Mouse (Mus musculus): Measurements from ENCODE around the gene Cst6. TPM values are rescaled to one million over a fixed set of nuclear protein-coding genes. Genes with fewer than 3 reads are reported as not detected.

The Cst6 gene
- polyA plus RNA-seq, 1 experiment from 2014 or later: 33.1 TPM

DNA sequence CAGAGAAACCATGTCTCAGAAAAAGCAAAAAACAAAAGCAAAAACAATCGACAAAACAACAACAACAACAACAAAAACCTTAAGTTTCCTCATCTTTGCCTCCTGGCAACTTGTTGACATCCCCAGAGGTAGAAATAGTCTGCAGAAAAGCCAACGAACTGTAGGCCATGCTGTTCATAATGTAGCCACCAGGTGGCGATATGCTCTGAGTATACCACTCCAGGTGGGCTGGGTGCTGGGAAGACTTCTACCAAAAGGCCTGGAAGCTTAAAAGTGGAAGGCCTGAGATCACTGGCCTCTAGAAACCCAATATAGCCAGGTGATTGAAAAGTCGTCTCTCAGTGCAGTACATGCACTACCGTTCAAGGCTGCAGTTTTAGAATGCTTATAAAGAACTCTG lies 11.4 kb downstream of the Cst6 start:
- ATAC-seq: 0 out of 2 replicates have a peak, but pooled peaks have one; percentile 28
- 17% methylated on average over 5 of the region's 5 CpGs for WGBS
- H3K27ac ChIP-seq (ENCODE audit: low read length): no peak overlapping the region

DNA sequence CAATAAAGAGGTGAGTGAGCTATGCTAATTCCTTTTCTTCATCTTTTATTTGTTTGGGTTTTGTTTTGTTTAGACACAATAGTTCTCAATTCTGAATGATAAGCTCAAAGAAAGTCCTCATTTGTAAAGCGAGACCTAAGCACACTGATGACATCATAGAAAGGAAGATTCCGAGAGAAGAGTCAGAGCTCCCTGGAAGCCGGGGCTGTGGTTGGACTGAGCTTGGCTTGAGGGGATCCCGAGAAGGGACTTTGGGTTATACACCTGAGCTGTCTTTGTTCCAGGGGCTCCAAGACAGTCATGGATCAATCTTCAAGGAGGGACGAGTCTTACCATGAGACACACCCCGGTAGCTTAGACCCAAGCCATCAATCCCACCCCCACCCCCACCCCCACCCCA lies 13.9 kb downstream of the Cst6 start, which contains the start of gene Catsper1:
Gene Catsper1 (plus strand): TSS at position 301 of the 400 bp plus-strand sequence.
- Histone ChIP-seq H3K4me1 (ENCODE audit: control insufficient read depth, insufficient read depth, low read length) (no peaks in the 10 kb centered on the region), H3K9ac (ENCODE audit: low read depth, low read length) (no peak within 1 kb of the TSS), H3K36me3 (ENCODE audit: control insufficient read depth, insufficient read depth, low read length) (no peaks in the 10 kb centered on the region), H3K27ac (ENCODE audit: low read length) (no peak within 1 kb of the TSS), H3K4me2 (ENCODE audit: low read depth, low read length) (no peak within 1 kb of the TSS), H3K9me3 (ENCODE audit: control insufficient read depth, low read length) (no peaks in the 10 kb centered on the region), H3K27me3 (replicated peaks; ENCODE audit: control insufficient read depth, insufficient read depth, low read length) (no peaks in the 10 kb centered on the region), H3K4me3 (ENCODE audit: low read length) (no peak within 1 kb of the TSS)
- ATAC-seq: no peak
- 85% methylated on average over 6 of the region's 6 CpGs for WGBS

More for the DNA sequence above, 11.4 kb downstream of the Cst6 start:
- Histone ChIP-seq H3K9ac (ENCODE audit: low read depth, low read length) (no peak overlapping the region), H3K4me3 (ENCODE audit: low read length) (no peak overlapping the region), H3K4me1 (ENCODE audit: control insufficient read depth, insufficient read depth, low read length) (no peaks in the 10 kb centered on the region), H3K4me2 (ENCODE audit: low read depth, low read length) (no peak overlapping the region), H3K9me3 (ENCODE audit: control insufficient read depth, low read length) (no peaks in the 10 kb centered on the region), H3K27me3 (replicated peaks; ENCODE audit: control insufficient read depth, insufficient read depth, low read length) (no peaks in the 10 kb centered on the region), H3K36me3 (ENCODE audit: control insufficient read depth, insufficient read depth, low read length) (no peaks in the 10 kb centered on the region)

DNA sequence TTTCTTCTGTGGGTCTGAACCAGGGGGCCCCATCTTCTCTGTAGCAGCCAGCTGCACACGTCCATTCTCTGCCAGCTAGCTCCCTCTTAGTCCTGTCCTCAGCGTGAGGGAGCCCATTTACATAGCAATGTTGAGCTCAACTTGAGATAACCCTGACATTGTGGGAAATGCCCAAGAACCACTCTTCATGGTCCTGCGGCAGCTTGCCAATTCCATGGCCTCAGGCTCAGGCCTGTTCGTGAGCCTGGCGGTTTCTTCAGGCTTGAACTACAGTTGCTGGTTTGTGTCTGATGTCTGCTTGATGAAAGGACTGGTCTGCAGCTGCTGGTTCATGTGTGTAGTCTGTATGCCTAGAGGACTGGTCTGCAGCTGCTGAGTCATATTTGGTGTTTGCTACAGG lies 14.6 kb downstream of the Cst6 start:
- no peak overlapping the region for H3K4me3 ChIP-seq (ENCODE audit: low read length)
- H3K36me3 ChIP-seq (ENCODE audit: control insufficient read depth, insufficient read depth, low read length): no peaks in the 10 kb centered on the region
- H3K4me1 ChIP-seq (ENCODE audit: control insufficient read depth, insufficient read depth, low read length): no peaks in the 10 kb centered on the region
- H3K9me3 ChIP-seq (ENCODE audit: control insufficient read depth, low read length): no peaks in the 10 kb centered on the region
- H3K4me2 ChIP-seq (ENCODE audit: low read depth, low read length): no peak overlapping the region
- H3K9ac ChIP-seq (ENCODE audit: low read depth, low read length): no peak overlapping the region
- no peaks in the 10 kb centered on the region for H3K27me3 ChIP-seq (replicated peaks; ENCODE audit: control insufficient read depth, insufficient read depth, low read length)
- H3K27ac ChIP-seq (ENCODE audit: low read length): no peak overlapping the region
- ATAC-seq: no peak
- 68% methylated on average over 5 of the region's 5 CpGs for WGBS

DNA sequence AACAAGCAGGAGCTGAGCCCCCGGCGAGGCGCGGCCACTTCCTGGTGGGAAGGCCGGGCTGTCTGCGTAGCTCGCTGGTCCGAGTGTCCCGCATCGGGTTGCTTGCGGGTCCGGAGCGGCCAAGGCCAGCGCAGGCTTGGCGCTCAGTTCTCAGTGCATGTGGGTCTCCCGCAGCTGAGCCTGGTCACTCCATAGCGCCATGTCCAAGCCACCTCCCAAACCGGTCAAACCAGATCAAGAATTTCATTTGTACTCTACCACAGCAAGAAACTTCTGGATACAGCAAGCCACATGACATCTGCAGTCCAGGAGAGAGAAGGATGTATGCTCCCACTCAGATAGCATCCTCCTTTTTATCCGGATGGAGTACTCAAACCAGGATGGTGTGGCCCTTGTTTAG lies 21.4 kb downstream of the Cst6 start:
- WGBS: 54% methylated on average over 19 of the region's 19 CpGs
- H3K4me3 ChIP-seq (ENCODE audit: low read length): no peak overlapping the region

DNA sequence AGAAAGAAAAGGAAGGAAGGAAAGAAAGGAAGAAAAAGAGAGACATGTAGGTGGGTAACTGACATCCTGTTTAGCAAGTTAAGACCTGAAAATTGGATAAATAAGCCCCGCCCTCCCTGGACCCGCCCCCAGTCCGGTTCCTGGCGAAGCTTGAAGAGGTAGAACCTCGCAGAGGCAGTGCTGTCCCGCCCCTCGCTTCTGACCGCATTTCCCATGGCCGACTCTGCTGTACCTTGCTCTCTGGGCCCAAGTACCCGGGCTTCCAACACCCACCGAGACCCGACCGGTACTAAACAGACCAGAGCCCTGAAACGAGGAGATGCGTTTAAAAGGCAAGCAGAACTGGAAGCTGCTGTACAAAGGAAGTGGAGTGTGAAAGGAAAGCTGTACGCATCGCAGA lies 25.6 kb downstream of the Cst6 start:
- Histone ChIP-seq H3K9ac (ENCODE audit: low read depth, low read length) (no peak overlapping the region), H3K27ac (ENCODE audit: low read length) (no peak overlapping the region), H3K4me1 (ENCODE audit: control insufficient read depth, insufficient read depth, low read length) (no peaks in the 10 kb centered on the region), H3K9me3 (ENCODE audit: control insufficient read depth, low read length) (no peaks in the 10 kb centered on the region), H3K4me2 (ENCODE audit: low read depth, low read length) (no peak overlapping the region), H3K4me3 (ENCODE audit: low read length) (no peak overlapping the region), H3K27me3 (replicated peaks; ENCODE audit: control insufficient read depth, insufficient read depth, low read length) (no peaks in the 10 kb centered on the region), H3K36me3 (ENCODE audit: control insufficient read depth, insufficient read depth, low read length) (no peaks in the 10 kb centered on the region)
- WGBS: 52% methylated on average over 17 of the region's 17 CpGs
- no peak for ATAC-seq

More for the DNA sequence above, 21.4 kb downstream of the Cst6 start:
- H3K4me1 ChIP-seq (ENCODE audit: control insufficient read depth, insufficient read depth, low read length): no peaks in the 10 kb centered on the region
- H3K27me3 ChIP-seq (replicated peaks; ENCODE audit: control insufficient read depth, insufficient read depth, low read length): no peaks in the 10 kb centered on the region
- no peaks in the 10 kb centered on the region for H3K36me3 ChIP-seq (ENCODE audit: control insufficient read depth, insufficient read depth, low read length)
- no peak overlapping the region for H3K9ac ChIP-seq (ENCODE audit: low read depth, low read length)
- peak; percentile 42; the same call in 1 of the 2 replicates for ATAC-seq
- no peaks in the 10 kb centered on the region for H3K9me3 ChIP-seq (ENCODE audit: control insufficient read depth, low read length)
- H3K4me2 ChIP-seq (ENCODE audit: low read depth, low read length): no peak overlapping the region
- no peak overlapping the region for H3K27ac ChIP-seq (ENCODE audit: low read length)

DNA sequence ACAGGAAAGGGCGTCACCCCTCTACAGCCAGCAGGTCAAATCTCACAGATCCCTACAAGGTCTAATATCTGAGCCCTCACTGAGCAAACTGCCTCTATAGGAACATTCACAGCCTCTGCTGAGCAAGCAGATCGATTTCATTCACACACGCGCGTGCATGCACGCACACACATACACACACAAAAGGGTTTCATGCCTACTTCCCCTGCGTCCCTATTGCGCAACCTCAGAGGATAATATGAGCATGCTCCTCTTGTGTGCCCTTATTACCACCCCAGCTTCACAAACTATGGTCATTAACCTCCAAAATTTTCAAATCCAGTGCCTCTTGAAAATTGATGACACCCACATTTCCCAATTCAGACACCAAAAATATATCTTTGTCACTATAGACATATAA lies 36.2 kb downstream of the Cst6 start:
- no peak overlapping the region for H3K9ac ChIP-seq (ENCODE audit: low read depth, low read length)
- H3K4me2 ChIP-seq (ENCODE audit: low read depth, low read length): no peak overlapping the region
- no peak for ATAC-seq
- H3K4me1 ChIP-seq (ENCODE audit: control insufficient read depth, insufficient read depth, low read length): no peaks in the 10 kb centered on the region
- H3K9me3 ChIP-seq (ENCODE audit: control insufficient read depth, low read length): no peaks in the 10 kb centered on the region
- no peaks in the 10 kb centered on the region for H3K27me3 ChIP-seq (replicated peaks; ENCODE audit: control insufficient read depth, insufficient read depth, low read length)
- no peaks in the 10 kb centered on the region for H3K36me3 ChIP-seq (ENCODE audit: control insufficient read depth, insufficient read depth, low read length)
- no peak overlapping the region for H3K27ac ChIP-seq (ENCODE audit: low read length)
- WGBS: 91% methylated on average over 8 of the region's 8 CpGs
- no peak overlapping the region for H3K4me3 ChIP-seq (ENCODE audit: low read length)

DNA sequence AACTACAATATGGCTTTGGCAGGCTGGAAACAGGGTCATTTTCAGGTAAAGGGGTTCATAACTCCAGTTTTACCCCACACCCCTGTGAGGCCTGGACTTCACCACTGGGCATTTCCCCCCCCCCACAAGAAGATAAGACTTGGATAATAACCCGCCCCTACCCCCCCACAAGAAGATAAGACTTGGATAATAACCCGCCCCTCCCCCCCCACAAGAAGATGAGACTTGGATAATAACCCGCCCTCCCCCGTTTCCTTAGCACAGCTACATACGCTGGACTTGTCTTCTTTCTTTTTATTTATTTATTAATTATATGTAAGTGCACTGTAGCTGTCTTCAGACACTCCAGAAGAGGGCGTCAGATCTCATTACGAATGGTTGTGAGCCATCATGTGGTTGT lies 40.3 kb downstream of the Cst6 start:
- WGBS: 84% methylated on average over 7 of the region's 7 CpGs
- no peaks in the 10 kb centered on the region for H3K36me3 ChIP-seq (ENCODE audit: control insufficient read depth, insufficient read depth, low read length)
- no peak overlapping the region for H3K9ac ChIP-seq (ENCODE audit: low read depth, low read length)
- no peak overlapping the region for H3K27ac ChIP-seq (ENCODE audit: low read length)
- H3K4me3 ChIP-seq (ENCODE audit: low read length): no peak overlapping the region
- no peak for ATAC-seq
- H3K27me3 ChIP-seq (replicated peaks; ENCODE audit: control insufficient read depth, insufficient read depth, low read length): peaks cover 5% of the 10 kb centered on the region; the same call in 1 of the 2 replicates
- H3K4me2 ChIP-seq (ENCODE audit: low read depth, low read length): no peak overlapping the region
- H3K4me1 ChIP-seq (ENCODE audit: control insufficient read depth, insufficient read depth, low read length): peaks cover 6% of the 10 kb centered on the region; the same call in 1 of the 2 replicates
- H3K9me3 ChIP-seq (ENCODE audit: control insufficient read depth, low read length): no peaks in the 10 kb centered on the region; the same call in 1 of the 2 replicates

DNA sequence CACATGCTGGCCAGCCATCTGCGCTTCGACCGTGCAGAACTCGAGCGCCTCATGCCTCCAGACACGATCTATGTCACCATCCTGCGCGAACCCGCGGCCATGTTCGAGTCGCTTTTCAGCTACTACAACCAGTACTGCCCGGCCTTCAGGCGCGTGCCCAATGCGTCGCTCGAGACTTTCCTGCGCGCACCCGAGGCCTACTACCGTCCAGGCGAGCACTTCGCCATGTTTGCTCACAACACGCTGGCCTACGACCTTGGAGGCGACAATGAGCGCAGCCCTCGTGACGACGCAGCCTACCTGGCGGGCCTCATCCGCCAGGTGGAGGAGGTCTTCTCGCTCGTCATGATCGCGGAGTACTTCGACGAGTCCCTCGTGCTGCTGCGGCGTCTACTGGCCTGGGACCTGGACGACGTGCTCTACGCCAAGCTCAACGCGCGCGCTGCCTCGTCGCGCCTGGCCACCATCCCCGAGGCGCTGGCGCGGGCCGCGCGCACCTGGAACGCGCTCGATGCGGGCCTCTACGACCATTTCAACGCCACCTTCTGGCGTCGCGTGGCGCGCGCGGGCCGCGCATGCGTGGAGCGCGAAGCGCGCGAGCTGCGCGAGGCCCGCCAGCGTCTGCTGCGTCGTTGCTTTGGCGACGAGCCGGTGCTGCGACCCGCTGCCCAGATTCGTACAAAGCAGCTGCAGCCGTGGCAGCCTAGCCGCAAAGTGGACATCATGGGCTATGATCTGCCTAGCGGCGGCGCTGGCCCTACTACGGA lies 42.2 kb downstream of the Cst6 start:
- peak overlapping the region; percentile 31 for H3K4me3 ChIP-seq (ENCODE audit: low read length)
- H3K27me3 ChIP-seq (replicated peaks; ENCODE audit: control insufficient read depth, insufficient read depth, low read length): peaks cover 5% of the 10 kb centered on the region; the same call in 1 of the 2 replicates
- H3K27ac ChIP-seq (ENCODE audit: low read length): no peak overlapping the region
- peak overlapping the region; percentile 61 for H3K4me2 ChIP-seq (ENCODE audit: low read depth, low read length)
- ATAC-seq: no peak
- no peaks in the 10 kb centered on the region; the same call in 1 of the 2 replicates for H3K9me3 ChIP-seq (ENCODE audit: control insufficient read depth, low read length)
- no peaks in the 10 kb centered on the region for H3K36me3 ChIP-seq (ENCODE audit: control insufficient read depth, insufficient read depth, low read length)
- WGBS: 40% methylated on average over 98 of the region's 98 CpGs
- H3K4me1 ChIP-seq (ENCODE audit: control insufficient read depth, insufficient read depth, low read length): peaks cover 6% of the 10 kb centered on the region; the same call in 1 of the 2 replicates
- H3K9ac ChIP-seq (ENCODE audit: low read depth, low read length): no peak overlapping the region

DNA sequence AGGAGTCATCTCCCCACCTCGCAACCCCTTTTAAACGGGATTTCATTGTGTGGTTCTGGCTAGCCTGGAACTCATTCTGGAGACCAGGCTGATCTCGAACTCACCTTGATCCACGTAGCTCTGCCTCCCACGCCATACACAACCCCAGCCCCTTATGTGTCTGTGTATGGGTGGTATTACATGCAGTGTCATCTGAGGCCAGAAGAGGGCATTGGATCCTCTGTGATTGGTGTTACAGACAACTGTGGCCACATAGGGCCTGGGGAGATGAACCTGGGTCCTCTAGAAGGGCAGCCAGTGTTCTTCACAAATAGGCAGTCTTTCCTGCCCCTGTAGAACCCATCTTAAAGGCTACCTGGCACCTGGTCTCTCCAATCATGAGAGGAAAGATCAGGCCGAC lies 43.1 kb downstream of the Cst6 start:
- Histone ChIP-seq H3K27me3 (replicated peaks; ENCODE audit: control insufficient read depth, insufficient read depth, low read length) (peaks cover 5% of the 10 kb centered on the region; the same call in 1 of the 2 replicates), H3K27ac (ENCODE audit: low read length) (no peak overlapping the region), H3K36me3 (ENCODE audit: control insufficient read depth, insufficient read depth, low read length) (no peaks in the 10 kb centered on the region), H3K4me3 (ENCODE audit: low read length) (no peak overlapping the region), H3K9me3 (ENCODE audit: control insufficient read depth, low read length) (no peaks in the 10 kb centered on the region; the same call in 1 of the 2 replicates), H3K4me1 (ENCODE audit: control insufficient read depth, insufficient read depth, low read length) (peaks cover 6% of the 10 kb centered on the region; the same call in 1 of the 2 replicates), H3K9ac (ENCODE audit: low read depth, low read length) (no peak overlapping the region), H3K4me2 (ENCODE audit: low read depth, low read length) (no peak overlapping the region)
- ATAC-seq: no peak
- 85% methylated on average over 6 of the region's 6 CpGs for WGBS
